Mouse (Mus musculus): ENCODE data around the gene Icam1. TPM values are rescaled to one million over a fixed set of nuclear protein-coding genes. Genes with fewer than 3 reads are reported as not detected.

Gene Icam1
- 1 to 10 TPM; 5.4 to 6.7 TPM for total RNA-seq (2021)
- long read RNA-seq, experiment 1, partial matches to known transcripts: 0 of 4 reads
- long read RNA-seq, experiment 1, other reads (novel, unspliced or antisense): 1 of 4 reads
- long read RNA-seq, experiment 2, transcript Icam1-201 (7 exons, 2,535 nt): major isoform, 9 of 9 reads
- long read RNA-seq, experiment 2, partial matches to known transcripts: 0 of 9 reads
- long read RNA-seq, experiment 2, other reads (novel, unspliced or antisense): 0 of 9 reads

DNA sequence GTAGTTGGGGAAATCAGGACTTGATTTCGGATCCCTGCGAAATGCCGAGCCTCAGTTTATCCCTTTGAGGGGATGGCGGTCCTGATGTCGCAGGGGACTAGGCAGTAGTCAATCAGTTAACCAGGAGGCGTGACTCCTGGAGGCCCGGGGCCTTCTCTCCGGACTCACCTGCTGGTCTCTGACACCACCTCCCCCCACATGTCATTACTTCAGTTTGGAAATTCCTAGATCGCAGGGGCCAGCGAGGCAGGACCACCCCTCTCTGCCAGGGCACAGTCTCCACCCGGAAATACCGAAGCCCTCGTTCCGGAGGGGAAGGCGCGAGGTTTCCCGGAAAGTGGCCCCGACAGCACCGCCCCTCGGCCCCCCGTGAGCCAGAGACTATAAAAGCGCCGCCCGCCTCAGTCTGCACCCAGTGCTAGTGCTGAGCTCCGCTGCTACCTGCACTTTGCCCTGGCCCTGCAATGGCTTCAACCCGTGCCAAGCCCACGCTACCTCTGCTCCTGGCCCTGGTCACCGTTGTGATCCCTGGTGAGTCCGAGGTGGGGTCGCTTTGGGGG lies at the start of gene Icam1:
TSS of gene Icam1 (plus strand) at position 415 of the 560 bp plus-strand sequence.
- DNase-seq (ENCODE audit: low spot score in 2 of 2): peak; percentile 55 to 62

DNA sequence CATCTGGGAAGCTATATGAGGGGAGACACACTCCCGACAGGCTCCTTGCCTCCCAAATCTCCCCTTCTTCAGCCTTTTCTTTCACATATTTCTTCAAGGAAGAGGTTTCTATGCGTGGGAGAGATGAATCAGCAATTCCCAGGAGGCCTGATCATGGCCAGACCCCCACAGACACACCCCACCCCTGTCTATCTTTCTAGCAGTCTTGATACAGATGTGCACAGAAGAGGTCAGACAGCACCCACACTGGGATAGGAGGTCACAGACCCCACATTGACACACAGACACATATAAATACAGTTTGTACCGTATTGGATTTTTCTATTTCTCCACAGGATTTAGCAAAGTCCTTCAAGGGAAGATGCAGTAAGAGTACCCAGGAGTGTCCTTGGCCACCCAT lies 49.8 kb upstream of the Icam1 start:
- no peak for DNase-seq (ENCODE audit: low spot score in 2 of 2)

DNA sequence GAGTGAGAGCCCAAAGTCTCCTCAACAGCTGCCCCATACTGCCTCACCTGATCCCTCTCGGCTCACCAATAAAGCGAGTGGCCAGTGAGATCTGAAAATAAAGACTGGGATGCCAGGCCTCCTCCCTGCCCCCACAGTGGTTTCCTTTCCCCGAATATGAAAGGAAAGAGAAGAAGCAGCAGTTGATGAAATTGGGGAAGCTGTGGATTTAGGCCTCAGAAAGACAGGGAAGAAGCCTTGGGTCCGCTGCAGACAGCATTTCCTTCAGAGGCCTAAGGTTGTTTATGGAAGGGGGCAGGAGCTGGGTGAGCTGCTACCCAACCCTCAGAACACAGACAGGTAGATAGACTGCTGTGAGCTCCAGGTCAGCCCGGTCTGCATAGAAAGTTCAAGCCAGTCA lies 49.0 kb upstream of the Icam1 start:
- no peak for DNase-seq (ENCODE audit: low spot score in 2 of 2)

DNA sequence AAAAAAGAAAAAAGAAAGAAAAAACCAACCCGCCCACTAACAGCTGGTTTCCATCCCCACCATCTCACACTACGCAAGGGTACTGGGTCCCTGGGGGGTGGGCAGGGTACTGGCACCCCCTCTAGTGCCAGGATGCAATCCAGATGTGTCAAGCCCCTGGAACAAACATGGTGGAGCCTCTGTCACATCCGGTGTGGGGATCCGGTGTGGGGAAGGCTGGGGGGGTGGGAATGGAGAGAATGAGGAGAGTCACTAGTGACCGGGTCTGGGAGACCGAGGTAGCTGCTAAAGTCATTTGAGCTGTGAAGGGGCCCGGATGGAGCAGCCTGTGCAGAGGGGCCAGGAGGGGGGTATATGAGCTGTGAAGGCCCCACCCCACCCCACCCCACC lies 44.0 kb upstream of the Icam1 start:
- DNase-seq (ENCODE audit: low spot score in 2 of 2): peak; percentile 50 to 61

DNA sequence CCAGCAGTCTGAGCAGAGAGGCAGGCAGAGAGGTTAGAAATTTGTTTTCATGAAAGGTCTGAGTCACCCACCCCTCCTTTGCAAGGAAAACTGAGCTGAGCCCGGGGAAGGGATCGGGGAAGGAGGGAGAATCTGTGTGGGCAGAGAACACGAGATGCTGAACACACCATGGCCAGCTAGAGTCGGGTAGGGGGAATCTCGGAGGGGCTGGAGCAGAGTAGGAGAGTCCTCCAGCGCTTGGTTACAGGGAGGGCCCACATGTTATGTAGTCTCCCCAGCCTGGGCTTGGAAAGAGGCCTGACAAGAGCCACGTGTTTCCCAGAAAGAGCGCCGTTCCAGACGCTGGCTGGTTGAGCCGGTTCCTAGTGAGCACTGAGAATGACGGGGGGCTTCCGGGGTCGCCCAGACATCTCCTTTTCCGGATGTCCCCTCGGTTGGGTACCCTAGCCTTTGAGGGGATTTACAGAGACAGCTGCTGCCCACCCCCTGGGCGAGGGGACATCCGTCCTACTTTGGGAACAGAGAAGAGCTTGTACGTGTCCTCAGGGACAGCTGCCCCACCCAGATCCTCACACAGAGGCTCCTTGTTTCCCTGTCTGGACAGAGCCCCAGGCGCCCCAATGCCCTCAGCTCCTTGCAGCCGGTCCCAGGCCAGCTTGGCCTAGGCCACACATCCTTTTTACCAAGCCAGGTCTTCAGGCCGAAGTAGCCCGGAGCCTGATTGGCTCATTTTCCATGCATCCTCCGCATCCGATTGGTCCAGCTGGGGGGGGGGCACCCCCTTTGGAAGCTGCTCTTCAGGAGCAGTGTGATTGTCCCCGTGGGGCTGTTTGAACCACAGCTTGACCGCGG lies 43.4 kb upstream of the Icam1 start:
- DNase-seq (ENCODE audit: low spot score in 2 of 2): peak in 1 of 2 experiments; percentile 68

DNA sequence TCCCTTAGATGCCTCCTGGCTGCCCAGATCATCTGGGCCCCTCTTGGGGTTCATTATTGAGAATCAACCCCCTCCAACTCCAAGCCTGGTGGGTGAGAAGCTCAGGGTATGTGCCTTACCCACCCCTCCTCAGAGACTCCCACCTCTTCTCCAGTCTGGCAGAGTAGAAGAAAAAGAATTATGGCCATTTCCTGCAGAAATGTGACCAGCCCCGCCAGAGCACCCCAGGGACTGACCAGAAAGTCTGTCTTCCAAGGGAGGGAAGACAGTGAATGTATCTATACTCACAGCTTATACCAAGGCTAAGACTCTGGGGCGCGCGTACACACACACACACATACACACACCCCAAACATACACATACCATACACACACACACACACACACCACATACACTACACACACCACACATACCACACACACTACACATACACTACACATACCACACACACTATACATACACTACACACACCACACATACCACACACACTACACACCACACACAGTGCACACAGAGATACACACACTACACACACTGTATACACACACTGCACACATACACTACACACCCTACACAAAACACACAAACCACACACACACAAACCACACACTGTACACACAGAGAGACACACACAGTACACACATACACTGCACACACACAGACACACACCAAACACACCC lies 42.6 kb upstream of the Icam1 start:
- peak in 1 of 2 experiments; percentile 42 for DNase-seq (ENCODE audit: low spot score in 2 of 2)

DNA sequence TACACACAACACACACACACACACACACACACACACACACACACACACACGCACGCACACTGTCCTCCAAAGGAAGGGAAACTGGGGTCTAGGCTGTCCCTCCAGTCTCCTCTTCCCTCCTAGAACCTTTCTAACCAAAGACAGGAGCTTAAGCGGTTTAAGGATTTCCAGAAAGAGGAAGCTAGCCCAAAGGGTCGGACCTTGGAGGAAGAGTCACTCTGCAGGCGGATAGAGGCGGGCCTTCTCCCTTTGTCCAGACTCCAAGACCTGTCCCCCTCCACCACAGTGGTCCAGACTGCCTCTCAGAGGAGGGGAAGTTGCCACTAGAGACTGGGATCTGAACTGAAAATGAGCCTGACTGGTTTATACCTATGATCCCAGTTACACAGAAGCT lies 42.1 kb upstream of the Icam1 start:
- no peak for DNase-seq (ENCODE audit: low spot score in 2 of 2)

DNA sequence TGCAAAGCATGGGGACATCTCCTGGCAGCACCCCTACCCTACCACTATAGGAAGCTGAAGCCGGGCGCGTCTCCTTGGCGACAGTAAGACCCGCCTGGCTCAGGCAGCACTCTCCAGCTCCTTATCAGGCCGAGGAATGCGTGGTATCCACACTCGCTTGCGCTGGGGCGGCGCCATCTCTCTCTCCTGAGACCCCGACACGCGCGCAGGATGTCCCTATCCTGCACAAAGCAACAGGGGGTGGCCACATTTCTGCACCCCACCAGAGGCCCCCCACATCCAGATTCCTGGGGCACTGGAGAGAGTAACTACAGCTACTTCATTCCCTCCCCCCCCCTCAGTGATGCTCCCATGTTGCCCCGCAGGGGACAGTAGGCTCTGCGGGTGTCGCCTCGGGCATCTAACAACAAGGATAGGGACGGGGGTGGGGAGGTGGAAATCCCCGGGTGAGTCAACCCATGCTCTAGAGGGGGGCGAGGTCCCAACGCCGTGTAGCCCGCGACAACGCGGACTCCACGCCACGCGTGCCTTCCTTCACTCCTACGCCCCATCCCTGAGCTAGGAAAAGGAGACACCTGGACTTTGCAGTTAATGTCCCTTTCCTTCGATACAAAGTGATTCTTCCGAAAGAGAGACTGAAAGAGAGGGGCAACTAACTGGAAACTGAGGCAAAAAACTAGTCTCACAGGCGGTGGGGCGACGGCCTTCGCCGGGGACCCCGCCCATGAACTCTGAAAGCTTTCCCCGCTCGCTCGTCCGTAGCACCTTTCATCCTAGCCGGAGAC lies 40.2 kb upstream of the Icam1 start:
- DNase-seq (ENCODE audit: low spot score in 2 of 2): peak in 1 of 2 experiments; percentile 41

DNA sequence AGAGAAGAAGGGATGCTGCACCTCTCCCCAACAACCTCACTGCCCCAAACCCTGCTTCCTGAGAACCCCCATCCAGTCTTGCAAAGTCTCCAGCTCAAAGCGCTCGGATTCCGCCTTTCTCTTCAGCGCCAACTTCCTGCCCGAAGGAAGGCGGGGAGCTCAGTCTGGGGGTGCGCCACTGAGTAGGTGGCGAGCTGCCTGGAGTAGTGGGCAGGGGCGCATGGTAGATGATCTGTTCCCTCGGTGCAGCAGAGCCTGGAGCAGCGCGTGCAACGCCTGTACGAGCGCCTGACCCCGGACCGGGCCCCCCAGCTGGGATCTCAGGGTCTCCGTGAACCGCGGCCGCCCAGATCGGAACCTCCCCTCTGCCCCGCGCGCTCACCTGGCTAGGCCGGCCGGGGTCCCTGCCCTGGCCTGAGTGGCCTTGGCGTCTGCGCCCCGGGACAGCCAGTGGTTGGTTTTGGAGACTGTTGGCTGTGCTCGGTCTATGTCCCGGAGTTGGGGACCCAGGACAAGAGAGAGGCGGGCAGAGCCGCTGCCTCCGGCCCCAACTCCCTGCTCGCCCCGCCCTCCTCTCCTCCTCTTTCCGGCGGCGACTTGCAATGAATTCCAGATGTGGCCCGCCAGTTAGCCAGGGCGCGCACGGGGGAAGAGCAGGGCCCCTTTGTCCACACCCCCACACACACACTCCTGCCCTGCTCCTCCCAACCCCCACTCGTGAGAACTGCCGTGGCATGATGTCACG lies 39.4 kb upstream of the Icam1 start, which contains the start of gene S1pr2:
TSS of gene S1pr2 (minus strand) at position 566 of the 745 bp plus-strand sequence.
- peak; percentile 81 to 90 for DNase-seq (ENCODE audit: low spot score in 2 of 2)

DNA sequence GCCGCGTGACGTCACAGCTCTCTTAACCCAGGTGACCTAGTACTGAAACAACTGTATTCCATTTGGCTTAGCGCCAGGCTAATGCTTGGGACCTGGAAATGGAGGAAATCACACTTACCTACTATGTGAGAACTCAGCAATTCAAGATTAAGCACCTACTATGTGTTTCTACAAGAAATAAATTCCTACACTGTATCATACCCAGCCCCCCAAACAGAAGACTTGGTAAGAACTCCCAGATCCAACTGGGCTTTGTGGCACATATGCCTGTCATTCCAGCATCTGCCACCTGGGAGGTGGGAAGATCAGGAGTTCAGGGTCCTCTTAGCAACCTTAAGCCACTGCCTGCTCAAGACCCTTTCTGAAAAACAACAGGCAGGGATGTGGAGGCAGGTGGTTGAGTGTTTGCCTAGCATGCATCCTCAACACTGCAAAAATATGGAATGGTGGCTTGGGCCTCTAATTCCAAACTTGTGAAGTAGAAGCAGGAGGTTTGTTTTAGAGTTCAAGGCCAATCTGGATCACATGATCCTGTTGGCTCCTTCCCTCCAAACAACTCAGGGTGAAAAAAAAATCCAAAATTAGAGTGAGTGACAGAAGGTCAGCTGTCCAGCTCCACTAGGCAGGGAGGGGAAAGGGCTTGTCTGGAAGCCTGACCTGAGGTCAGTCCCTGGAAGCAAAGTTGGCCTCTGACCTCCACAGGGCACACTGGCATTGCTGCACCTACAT lies 38.7 kb upstream of the Icam1 start:
- DNase-seq (ENCODE audit: low spot score in 2 of 2): no peak

DNA sequence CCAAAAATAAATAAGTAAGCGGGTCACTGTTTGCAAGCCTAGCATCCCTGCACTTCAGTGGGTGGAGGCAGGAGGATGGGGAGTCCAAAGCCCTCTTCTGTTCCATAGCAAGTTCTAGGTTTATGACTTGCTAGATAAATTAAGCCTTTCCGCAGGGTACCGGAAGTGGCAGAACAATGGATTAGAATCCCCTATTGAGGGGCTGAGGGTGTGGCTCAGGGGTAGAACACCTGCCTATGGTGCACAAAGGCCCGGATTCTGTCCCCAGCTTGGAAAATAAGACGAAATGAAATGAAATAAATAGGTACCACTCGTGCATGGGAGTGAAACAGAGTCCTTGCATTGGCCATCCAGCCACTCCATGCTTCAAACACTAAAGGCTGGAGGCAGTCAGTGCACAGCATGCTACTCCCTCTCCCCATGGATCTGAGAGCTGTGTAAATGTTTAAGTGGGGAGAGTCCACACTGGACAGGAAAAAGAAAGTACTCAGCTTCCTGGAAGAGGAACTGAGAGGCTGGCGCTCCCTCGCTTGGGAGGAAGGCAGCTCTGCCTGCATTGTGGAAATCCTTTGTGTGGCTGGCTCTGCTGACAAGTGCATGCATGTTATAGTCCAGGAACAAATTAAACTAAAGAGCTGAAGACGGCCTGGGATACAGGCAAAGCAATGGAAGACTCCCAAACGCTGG lies 37.2 kb upstream of the Icam1 start:
- no peak for DNase-seq (ENCODE audit: low spot score in 2 of 2)

DNA sequence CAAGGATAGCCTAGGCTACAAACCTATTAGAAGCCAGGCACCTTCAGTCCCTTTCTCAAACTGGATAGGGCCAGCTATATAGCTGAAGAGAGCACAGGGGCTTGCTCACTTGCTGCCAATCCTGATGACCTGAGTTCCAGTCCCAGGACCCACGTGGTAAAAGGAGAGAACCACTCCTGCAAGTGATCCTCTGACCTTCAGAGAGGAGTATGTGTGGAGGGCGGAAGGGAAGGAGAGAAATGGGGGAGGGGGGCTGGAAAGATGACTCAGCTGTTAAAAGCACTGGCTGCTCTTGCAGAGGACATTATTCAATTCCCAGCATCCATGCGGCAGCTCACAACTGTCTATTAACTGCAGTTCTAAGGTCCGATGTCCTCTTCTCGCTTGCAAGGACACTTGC lies 36.6 kb upstream of the Icam1 start:
- no peak for DNase-seq (ENCODE audit: low spot score in 2 of 2)

DNA sequence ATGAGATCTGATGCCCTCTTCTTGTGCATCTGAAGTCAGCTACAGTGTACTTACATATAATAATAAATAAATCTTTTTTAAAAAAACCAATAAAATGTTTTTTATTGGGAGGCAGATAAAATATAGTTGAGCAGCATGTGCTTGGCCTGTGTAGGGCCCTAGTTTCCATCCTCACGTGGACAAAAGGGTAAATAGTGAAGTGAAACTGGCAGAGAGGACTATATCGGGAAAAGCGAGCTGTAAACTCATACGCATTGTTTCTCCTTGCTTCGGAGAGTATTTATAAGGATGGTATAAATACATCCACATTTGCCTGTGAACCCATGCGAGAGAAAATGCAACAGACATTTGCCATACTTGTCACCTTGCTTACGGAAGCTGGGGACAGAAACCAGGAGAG lies 36.0 kb upstream of the Icam1 start:
- DNase-seq (ENCODE audit: low spot score in 2 of 2): no peak

DNA sequence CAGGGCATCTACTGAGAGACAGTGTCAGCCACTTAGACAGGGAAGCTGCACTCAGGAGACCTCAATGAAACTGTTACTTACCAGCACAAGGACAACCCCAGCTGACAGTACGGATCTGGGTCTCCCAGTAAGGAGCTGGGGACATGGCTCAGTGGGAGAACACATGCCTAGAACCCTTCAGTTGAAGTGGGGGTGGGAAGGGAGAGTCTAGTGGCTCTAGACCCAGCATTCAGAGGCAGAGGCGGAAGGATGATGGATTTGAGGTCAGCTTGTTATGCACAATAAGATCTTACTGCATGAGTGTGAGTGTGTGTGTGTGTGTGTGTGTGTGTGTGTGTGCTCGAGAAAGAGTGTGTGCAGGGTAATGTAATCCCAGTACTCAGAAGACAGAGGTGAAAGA lies 33.6 kb upstream of the Icam1 start:
- DNase-seq (ENCODE audit: low spot score in 2 of 2): no peak

DNA sequence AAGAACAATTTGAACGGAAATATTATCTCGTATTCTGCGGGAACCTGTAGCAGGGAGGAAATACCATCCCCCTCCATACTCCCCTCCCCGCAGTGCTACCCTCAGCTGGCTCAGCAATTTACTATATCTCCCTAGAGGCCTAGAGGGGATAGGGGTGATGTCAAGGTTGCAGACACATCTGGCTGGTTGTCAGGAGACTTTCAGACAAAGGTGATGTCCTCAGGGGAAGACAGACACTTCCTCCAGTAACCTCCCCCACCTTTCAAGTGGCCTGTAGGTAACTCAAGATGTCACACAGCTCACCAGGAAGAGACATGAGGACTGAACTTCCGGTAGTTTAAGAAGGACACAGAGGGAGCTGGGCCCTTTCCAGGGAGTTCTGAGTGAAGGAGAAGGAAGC lies 32.6 kb upstream of the Icam1 start:
- DNase-seq (ENCODE audit: low spot score in 2 of 2): no peak

DNA sequence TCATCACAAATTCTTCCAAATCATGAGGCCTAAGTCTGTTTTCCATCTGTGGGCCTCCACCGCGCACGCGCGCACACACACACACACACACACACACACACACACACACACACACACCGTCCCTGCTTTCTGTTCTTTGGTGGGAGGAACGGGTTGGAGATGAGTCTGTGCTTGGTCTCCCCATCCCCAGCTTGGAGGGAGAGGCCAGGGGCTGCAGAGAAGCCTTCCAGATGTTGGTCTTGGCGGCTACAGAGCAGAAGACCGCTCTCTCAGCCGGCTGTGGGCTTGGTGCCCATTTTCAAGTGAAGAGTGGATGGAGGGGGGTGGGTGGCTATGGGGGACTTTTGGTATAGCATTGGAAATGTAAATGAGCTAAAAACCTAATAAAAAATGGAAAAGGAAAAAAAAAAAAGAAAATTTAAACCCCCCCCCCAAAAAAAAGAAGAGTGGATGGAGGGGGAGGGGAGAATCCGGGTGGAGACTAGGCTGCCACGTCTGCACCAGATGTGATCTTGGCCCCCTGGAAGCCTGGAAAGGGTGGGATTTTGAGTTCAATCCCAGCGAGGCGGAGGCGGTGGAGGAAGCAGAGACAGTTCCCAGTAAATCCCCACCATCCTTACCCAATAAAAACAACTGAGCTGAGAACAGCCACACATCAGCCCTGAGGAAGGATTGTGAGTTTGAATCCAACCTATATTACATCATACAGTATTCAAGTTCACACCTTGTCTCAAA lies 28.7 kb upstream of the Icam1 start:
- peak; percentile 42 to 75 for DNase-seq (ENCODE audit: low spot score in 2 of 2)

DNA sequence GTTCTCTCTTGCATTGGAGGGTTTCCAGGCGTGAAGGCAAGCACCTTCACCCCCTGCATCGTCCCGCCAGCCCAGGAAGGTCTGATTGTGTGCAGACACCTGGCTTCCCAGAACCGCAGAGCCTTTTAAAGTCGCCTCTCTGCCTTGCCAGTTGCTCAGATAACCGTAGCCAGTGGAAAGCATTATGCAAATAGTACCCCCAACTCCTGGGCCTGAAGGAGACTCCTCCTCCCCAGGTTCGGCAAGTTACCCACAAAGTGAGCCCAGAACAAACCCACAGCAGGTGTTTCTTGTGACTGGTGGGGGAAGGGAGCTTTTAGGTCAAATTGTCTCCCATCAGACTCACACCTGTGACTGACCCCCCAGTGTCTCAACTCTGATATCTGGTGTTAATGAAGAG lies 27.8 kb upstream of the Icam1 start:
- no peak for DNase-seq (ENCODE audit: low spot score in 2 of 2)

DNA sequence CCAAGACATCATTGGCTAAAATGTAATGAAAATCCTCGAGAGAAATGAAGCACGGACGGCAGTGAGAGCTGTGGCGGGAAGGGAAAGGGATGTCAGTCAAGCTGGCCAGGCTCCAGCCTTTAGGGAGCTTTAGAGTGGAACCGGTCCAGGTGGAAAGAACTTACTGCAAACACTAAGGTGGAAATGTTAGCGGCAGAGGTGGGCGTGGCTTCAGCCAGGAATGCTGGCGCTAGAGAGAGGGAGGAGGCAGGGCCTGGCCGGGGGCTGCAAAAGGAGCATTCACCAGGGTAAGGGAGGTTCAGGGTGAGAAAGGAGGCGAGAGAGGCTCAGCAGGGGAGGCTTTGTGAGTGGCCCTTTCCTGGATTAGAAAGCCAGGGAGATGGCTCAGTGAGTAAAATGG lies 24.9 kb upstream of the Icam1 start:
- DNase-seq (ENCODE audit: low spot score in 2 of 2): peak in 1 of 2 experiments; percentile 57

Measured in gastrocnemius, postnatal 4 days (tissue).